Mouse (Mus musculus) heart, postnatal 14 days (tissue): ENCODE measurements around the gene Crcp. TPM values are rescaled to one million over a fixed set of nuclear protein-coding genes. Genes with fewer than 3 reads are reported as not detected.
A peak's percentile ranks its signal among the peaks of the same experiment; 100 is the strongest.

Experiments used
- DNase-seq, 2 experiments: peaks; one replicate each; pipeline ENCODE4 v3.0.0; 2021 to 2022
- intact Hi-C: fragments of 180-260 bp; cut with DNase I; formaldehyde crosslinking; loops from one replicate; pipeline ENCODE4 v1.15.1; 2025
- long read RNA-seq, 2 experiments: library from polyadenylated mRNA; stranded (forward); transcript quantifications; one replicate each; pipeline ENCODE4 v2.0.0; 2021
- total RNA-seq, 2 experiments: library from RNA; stranded (reverse); gene quantifications; 2 replicates each; pipeline ENCODE4 v1.2.3; 2021

The Crcp gene
- total RNA-seq = 10 to 100 TPM; 11.4 to 11.9 TPM
- long read RNA-seq, experiment 1, transcript Crcp-201 (6 exons, 1,492 nt) = major isoform, 13 of 18 reads
- long read RNA-seq, experiment 1, partial matches to known transcripts = 0 of 18 reads
- long read RNA-seq, experiment 1, other reads (novel, unspliced or antisense) = 2 of 18 reads
- long read RNA-seq, experiment 2, transcript Crcp-202 (6 exons, 669 nt) = minor isoform, 6 of 19 reads
- long read RNA-seq, experiment 2, transcript Crcp-201 (6 exons, 1,492 nt) = major isoform, 10 of 19 reads
- long read RNA-seq, experiment 2, partial matches to known transcripts = 0 of 19 reads
- long read RNA-seq, experiment 2, other reads (novel, unspliced or antisense) = 2 of 19 reads

GRCm38 (mm10) chr5:130029142-130029897 lies at the start of gene Crcp, which contains the start of gene Asl:
Gene Crcp (plus strand): TSS chr5:130029290.
Gene Asl (minus strand): TSS chr5:130029247.
- peak; percentile 84 to 88 for DNase-seq
- intact Hi-C loops = loop anchor here (5.0 to 10.0 kb wide), 2 partner anchors 193 to 225 kb away; partner anchors contain the start of genes Sbds and Tyw1

GRCm38 (mm10) chr5:129980216-129980615 lies 48.9 kb upstream of the Crcp start:
- no peak for DNase-seq

GRCm38 (mm10) chr5:129989376-129989775 lies 39.7 kb upstream of the Crcp start:
- intact Hi-C loops = no loop called here
- no peak for DNase-seq

More at GRCm38 (mm10) chr5:129980216-129980615, 48.9 kb upstream of the Crcp start:
- intact Hi-C loops = no loop called here

GRCm38 (mm10) chr5:129991898-129992297 lies 37.2 kb upstream of the Crcp start:
- no peak for DNase-seq
- intact Hi-C loops = no loop called here

GRCm38 (mm10) chr5:129993374-129993773 lies 35.7 kb upstream of the Crcp start:
- intact Hi-C loops = no loop called here
- no peak for DNase-seq

- no peak for DNase-seq
- intact Hi-C loops = no loop called here
Observed at GRCm38 (mm10) chr5:129994989-129995388, 34.1 kb upstream of the Crcp start.

- intact Hi-C loops = loop anchor here (2.0 kb wide), 1 partner anchor 39 kb away; no protein-coding TSS in a partner anchor
Observed at GRCm38 (mm10) chr5:129997700-129998099, 31.4 kb upstream of the Crcp start.

GRCm38 (mm10) chr5:129999097-129999496 lies 30.0 kb upstream of the Crcp start:
- intact Hi-C loops = loop anchor here (2.0 kb wide), 1 partner anchor 38 kb away; no protein-coding TSS in a partner anchor
- peak; percentile 58 to 69 for DNase-seq

More at GRCm38 (mm10) chr5:129997700-129998099, 31.4 kb upstream of the Crcp start:
- DNase-seq = no peak

GRCm38 (mm10) chr5:130000735-130001134 lies 28.4 kb upstream of the Crcp start:
- intact Hi-C loops = no loop called here
- peak; percentile 16 to 33 for DNase-seq

GRCm38 (mm10) chr5:130001356-130001987 lies 27.6 kb upstream of the Crcp start:
- intact Hi-C loops = no loop called here
- DNase-seq = no peak

- peak; percentile 83 to 86 for DNase-seq
- intact Hi-C loops = no loop called here
Observed at GRCm38 (mm10) chr5:130002301-130003146, 26.6 kb upstream of the Crcp start, which contains the start of gene Gusb. Gene Gusb (minus strand): TSS chr5:130003049.

- intact Hi-C loops = no loop called here
- no peak for DNase-seq
Observed at GRCm38 (mm10) chr5:130003229-130003628, 25.9 kb upstream of the Crcp start.

- intact Hi-C loops = no loop called here
- no peak for DNase-seq
Observed at GRCm38 (mm10) chr5:130007344-130007743, 21.7 kb upstream of the Crcp start.

- no peak for DNase-seq
- intact Hi-C loops = no loop called here
Observed at GRCm38 (mm10) chr5:130008034-130008590, 21.0 kb upstream of the Crcp start.

GRCm38 (mm10) chr5:130009784-130010183 lies 19.3 kb upstream of the Crcp start:
- no peak for DNase-seq
- intact Hi-C loops = no loop called here

- no peak for DNase-seq
- intact Hi-C loops = no loop called here
Observed at GRCm38 (mm10) chr5:130010961-130011360, 18.1 kb upstream of the Crcp start.

- no peak for DNase-seq
- intact Hi-C loops = no loop called here
Observed at GRCm38 (mm10) chr5:130015104-130015503, 14.0 kb upstream of the Crcp start.

GRCm38 (mm10) chr5:130019461-130019860 lies 9.6 kb upstream of the Crcp start:
- intact Hi-C loops = no loop called here
- no peak for DNase-seq

- intact Hi-C loops = loop anchor here (5.0 to 10.0 kb wide), 3 partner anchors 121 to 233 kb away; partner anchors contain the start of genes Kctd7, Sbds and Tyw1
- no peak for DNase-seq
Observed at GRCm38 (mm10) chr5:130021361-130021966, 7.6 kb upstream of the Crcp start.
